Mouse (Mus musculus) hindbrain, postnatal 0 days (tissue): ENCODE measurements at regions not wholly inside any gene's neighbourhood (a gene's known extent, or its start where the extent isn't known, plus 50 kb on each side); places are given as distances from the start of the nearest gene placed in this dataset.
"Not testable (repeated sequence)": the region's sequence is repeated elsewhere in the genome, so short reads cannot be mapped to it uniquely, and the experiment has no call there.

Experiments
- ATAC-seq: fragments of 200-750 bp; cut with Nextera tagmentation; 2 replicates; pipeline ENCODE4 v1.8.0; 2017; ENCODE audit warnings: mild to moderate bottlenecking, moderate TSS enrichment, moderate library complexity
- DNase-seq: peaks from one replicate; pipeline ENCODE4 v3.0.0-alpha.2; 2015; ENCODE audit warnings: low spot score
- H3K27ac ChIP-seq: fragments of 300-500 bp; sonication (generic); 2 replicates; pipeline ENCODE4 v1.5.1; 2014; ENCODE audit warnings: mild to moderate bottlenecking
- H3K27me3 ChIP-seq: fragments of 300-500 bp; sonication (generic); 2 replicates; pipeline ENCODE4 v1.6.1; 2014; ENCODE audit warnings: low read length, mixed read lengths; ENCODE audit not compliant: insufficient read depth
- H3K36me3 ChIP-seq: fragments of 300-500 bp; sonication (generic); 2 replicates; pipeline ENCODE4 v1.6.1; 2014; ENCODE audit warnings: low read length, mixed read lengths; ENCODE audit not compliant: insufficient read depth
- H3K4me1 ChIP-seq: fragments of 300-500 bp; sonication (generic); 2 replicates; pipeline ENCODE4 v1.6.1; 2014; ENCODE audit warnings: antibody characterized with exemption, low read length, mixed read lengths; ENCODE audit not compliant: insufficient read depth
- H3K4me2 ChIP-seq: fragments of 300-500 bp; sonication (generic); 2 replicates; pipeline ENCODE4 v1.6.1; 2014; ENCODE audit warnings: low read depth, mild to moderate bottlenecking, low read length, moderate library complexity, mixed read lengths
- H3K4me3 ChIP-seq: fragments of 300-500 bp; sonication (generic); 2 replicates; pipeline ENCODE4 v1.5.1; 2014; ENCODE audit warnings: low read length
- H3K9ac ChIP-seq: fragments of 300-500 bp; sonication (generic); replicated peaks from 2 replicates; pipeline ENCODE4 v1.6.1; 2014; ENCODE audit warnings: mild to moderate bottlenecking, low read length, moderate library complexity, mixed read lengths
- H3K9me3 ChIP-seq: fragments of 300-500 bp; sonication (generic); 2 replicates; pipeline ENCODE4 v1.6.1; 2016; ENCODE audit warnings: low read length, mixed read lengths
- CTCF ChIP-seq: IDR thresholded peaks from 2 replicates; pipeline ENCODE4 v1.5.1; 2016; ENCODE audit warnings: antibody characterized with exemption, control low read depth, low read depth
- WGBS: fragments of 180-500 bp; shearing (Covaris S2); extraction: QIAGEN DNeasy Blood & Tissue Kit; methylation state at CpG from one replicate; pipeline ENCODE4 v1.1.7; 2014; 5-methylcytosine and 5-hydroxymethylcytosine counted together

GRCm38 (mm10) chr11:26708636-26709035 is 114.8 kb upstream of the Vrk2 start:
- H3K36me3 ChIP-seq: no peaks in the 10 kb centered on the region
- DNase-seq (no peak), ATAC-seq (no peak)
- no peak overlapping the region for H3K4me3 ChIP-seq
- H3K4me1 ChIP-seq: no peaks in the 10 kb centered on the region
- WGBS: 41% methylated on average over 2 of the region's 2 CpGs
- no peaks in the 10 kb centered on the region for H3K27me3 ChIP-seq
- no peak for TF ChIP-seq CTCF
- no peak overlapping the region for H3K27ac ChIP-seq
- no peaks in the 10 kb centered on the region for H3K9me3 ChIP-seq
- no peak overlapping the region for H3K4me2 ChIP-seq
- no peak overlapping the region for H3K9ac ChIP-seq

DNA sequence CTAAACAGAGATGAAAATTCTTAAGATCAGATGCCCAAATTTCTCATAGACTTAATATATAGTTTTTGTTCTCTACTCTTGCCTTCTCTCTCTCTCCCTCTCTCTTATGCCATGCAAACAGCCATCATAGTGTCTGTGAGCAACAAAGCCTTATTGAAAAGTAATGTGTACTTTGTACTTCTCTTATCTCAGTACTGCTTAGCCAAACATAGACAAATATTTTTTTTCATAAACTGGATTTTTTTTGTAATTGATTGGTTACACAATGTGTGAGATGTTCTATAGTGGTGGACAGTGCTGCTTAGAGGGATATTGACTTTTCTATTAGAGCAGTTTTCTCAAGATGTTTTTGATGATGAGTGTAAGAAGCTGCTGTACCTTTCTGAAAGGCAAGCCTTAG is 90.1 kb upstream of the Vrk2 start:
- no peaks in the 10 kb centered on the region for H3K36me3 ChIP-seq
- H3K9me3 ChIP-seq: no peaks in the 10 kb centered on the region
- H3K9ac ChIP-seq: no peak overlapping the region
- no peaks in the 10 kb centered on the region for H3K4me1 ChIP-seq
- no peaks in the 10 kb centered on the region for H3K27me3 ChIP-seq
- no peak overlapping the region for H3K4me2 ChIP-seq
- DNase-seq: no peak
- H3K27ac ChIP-seq: no peak overlapping the region
- TF ChIP-seq CTCF: no peak
- ATAC-seq: no peak
- H3K4me3 ChIP-seq: no peak overlapping the region

DNA sequence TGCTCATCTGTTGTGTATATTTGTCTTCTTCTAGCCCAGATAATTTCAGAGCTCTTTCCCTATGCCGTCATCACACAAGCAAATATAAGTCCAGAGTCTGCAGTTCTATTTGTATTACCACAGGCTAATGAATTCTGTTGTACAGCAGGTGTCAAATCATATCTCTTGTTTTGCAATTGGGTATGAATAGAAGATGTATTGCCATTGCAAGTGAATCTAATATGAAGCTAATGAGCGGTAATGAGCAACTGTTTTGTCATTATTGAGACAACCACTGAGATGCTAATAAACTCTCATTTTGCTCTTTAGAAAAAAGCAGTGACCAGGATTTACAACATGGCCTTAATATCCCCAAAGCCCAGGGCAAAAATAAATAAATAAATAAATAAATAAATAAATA is 73.5 kb upstream of the Vrk2 start:
- no peak overlapping the region for H3K9ac ChIP-seq
- no peak for TF ChIP-seq CTCF
- H3K4me3 ChIP-seq: no peak overlapping the region
- H3K27me3 ChIP-seq: no peaks in the 10 kb centered on the region
- no peak overlapping the region for H3K27ac ChIP-seq
- no peaks in the 10 kb centered on the region for H3K4me1 ChIP-seq
- DNase-seq (no peak), ATAC-seq (no peak)
- 78% methylated on average over 2 of the region's 2 CpGs for WGBS
- no peaks in the 10 kb centered on the region for H3K9me3 ChIP-seq
- no peaks in the 10 kb centered on the region for H3K36me3 ChIP-seq
- H3K4me2 ChIP-seq: no peak overlapping the region

GRCm38 (mm10) chr11:26660878-26661277 is 67.1 kb upstream of the Vrk2 start:
- no peaks in the 10 kb centered on the region for H3K27me3 ChIP-seq
- H3K27ac ChIP-seq: no peak overlapping the region
- 0 out of 2 replicates have a peak, but pooled peaks cover 3% of the 10 kb centered on the region for H3K9me3 ChIP-seq
- H3K9ac ChIP-seq: no peak overlapping the region
- no peaks in the 10 kb centered on the region for H3K4me1 ChIP-seq
- H3K36me3 ChIP-seq: no peaks in the 10 kb centered on the region
- TF ChIP-seq CTCF: no peak
- DNase-seq (no peak), ATAC-seq (no peak)
- H3K4me2 ChIP-seq: no peak overlapping the region
- H3K4me3 ChIP-seq: no peak overlapping the region

GRCm38 (mm10) chr11:26649165-26649564 is 55.4 kb upstream of the Vrk2 start:
- not testable (repeated sequence) for H3K27me3 ChIP-seq, H3K9ac ChIP-seq, H3K4me1 ChIP-seq, ATAC-seq, H3K36me3 ChIP-seq, H3K27ac ChIP-seq, DNase-seq, H3K4me2 ChIP-seq, H3K4me3 ChIP-seq, H3K9me3 ChIP-seq
